Mouse (Mus musculus) limb, embryonic 13.5 days (tissue): Measurements from ENCODE around the gene Nipsnap3a. TPM values are rescaled to one million over a fixed set of nuclear protein-coding genes. Genes with fewer than 3 reads are reported as not detected.

Source experiments
- polyA plus RNA-seq: library from polyadenylated mRNA; unstranded; fragments of >200 nt; fragmentation: Nextera tagmentation; extraction: Ambion mirVana; gene quantifications from 2 replicates; pipeline ENCODE4 v1.2.1, GENCODE M21; 2015

Nipsnap3a gene
- polyA plus RNA-seq, 1 experiment from 2014 or later: not detected

Other genes with a start within 250 kb of the Nipsnap3a start
- not detected in 2 replicates for gene Olfr275, start 174.7 kb upstream of the Nipsnap3a start, polyA plus RNA-seq
- not detected in 2 replicates for gene Olfr273, start 130.0 kb upstream of the Nipsnap3a start, polyA plus RNA-seq
- not detected in 2 replicates for gene Olfr272, start 70.1 kb upstream of the Nipsnap3a start, polyA plus RNA-seq
- gene Olfr270, start 24.7 kb upstream of the Nipsnap3a start, polyA plus RNA-seq: not detected in 2 replicates
- gene Nipsnap3b, start 22.6 kb downstream of the Nipsnap3a start, polyA plus RNA-seq: 55.9 and 56.4 TPM in 2 replicates
- 7.3 and 7.8 TPM in 2 replicates for gene Abca1, start 170.6 kb downstream of the Nipsnap3a start, polyA plus RNA-seq